Mouse (Mus musculus): ENCODE data around the gene Patl2. TPM values are rescaled to one million over a fixed set of nuclear protein-coding genes. Genes with fewer than 3 reads are reported as not detected.

Gene Patl2
- total and polyA plus RNA-seq, 2 experiments from 2014 or later: not detected

DNA sequence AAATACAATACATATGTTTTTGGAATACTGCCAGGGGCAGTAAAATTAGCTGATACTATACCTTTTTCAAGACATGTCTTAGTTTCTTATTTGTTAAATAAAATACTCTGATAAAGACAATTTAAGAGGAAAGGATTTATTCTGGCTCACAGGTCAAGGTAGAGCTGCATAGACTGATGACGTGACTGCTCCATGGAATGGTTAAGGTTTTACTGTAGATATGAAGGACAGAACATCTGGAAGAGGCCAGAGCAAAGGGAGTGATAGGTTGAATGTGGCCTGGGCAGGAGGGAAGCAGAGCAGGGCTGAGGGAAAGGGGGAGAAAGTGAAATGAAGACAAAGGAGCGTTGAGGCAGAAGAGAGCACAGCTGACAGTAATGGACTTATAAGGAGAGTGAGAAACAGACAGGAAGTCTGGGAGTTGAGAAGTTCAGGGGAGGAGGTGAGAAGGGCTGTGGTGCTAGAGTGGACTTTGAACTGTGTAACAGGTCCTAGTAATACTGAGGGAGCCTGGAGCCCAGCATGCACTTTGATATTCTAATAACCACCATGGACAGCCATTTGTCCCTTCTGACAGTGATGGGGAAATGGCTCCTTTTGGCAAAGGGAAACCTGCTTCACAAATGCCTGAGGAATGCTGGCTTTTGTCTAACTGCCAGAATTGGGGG, 20.6 kb upstream of the Patl2 start:
- 74% methylated on average over 2 of the region's 2 CpGs for WGBS
- no peak overlapping the region for H3K27ac ChIP-seq (ENCODE audit: low read depth, low read length)
- no peak for DNase-seq

GRCm38 (mm10) chr2:122201501-122201900, 15.5 kb upstream of the Patl2 start:
- H3K4me3 ChIP-seq (ENCODE audit: low read depth, low read length): no peak overlapping the region
- WGBS: 87% methylated on average over 1 of the region's 1 CpGs
- no peak overlapping the region for H3K4me2 ChIP-seq (ENCODE audit: low read depth)
- H3K9me3 ChIP-seq (ENCODE audit: low read length): no peaks in the 10 kb centered on the region
- H3K27me3 ChIP-seq (ENCODE audit: insufficient read depth, low read length): no peaks in the 10 kb centered on the region
- no peak for DNase-seq
- no peaks in the 10 kb centered on the region for H3K4me1 ChIP-seq (ENCODE audit: insufficient read depth)
- H3K36me3 ChIP-seq (ENCODE audit: insufficient read depth): no peaks in the 10 kb centered on the region
- ATAC-seq: no peak
- no peak overlapping the region for H3K27ac ChIP-seq (ENCODE audit: low read depth, low read length)
- H3K9ac ChIP-seq: no peak overlapping the region
- TF ChIP-seq CTCF (IDR thresholded peaks at IDR 0.05; ENCODE audit: low read depth): no peak

More for the DNA sequence above, 20.6 kb upstream of the Patl2 start:
- no peaks in the 10 kb centered on the region for H3K27me3 ChIP-seq (ENCODE audit: insufficient read depth, low read length)
- H3K4me3 ChIP-seq (ENCODE audit: low read depth, low read length): no peak overlapping the region
- no peaks in the 10 kb centered on the region for H3K36me3 ChIP-seq (ENCODE audit: insufficient read depth)
- no peak overlapping the region for H3K9ac ChIP-seq
- TF ChIP-seq CTCF (IDR thresholded peaks at IDR 0.05; ENCODE audit: low read depth): no peak
- H3K9me3 ChIP-seq (ENCODE audit: low read length): no peaks in the 10 kb centered on the region
- no peak overlapping the region for H3K4me2 ChIP-seq (ENCODE audit: low read depth)
- ATAC-seq: no peak
- H3K4me1 ChIP-seq (ENCODE audit: insufficient read depth): no peaks in the 10 kb centered on the region

GRCm38 (mm10) chr2:122194509-122194929, 8.5 kb upstream of the Patl2 start:
- H3K4me2 ChIP-seq (ENCODE audit: low read depth): 0 out of 2 replicates have a peak overlapping the region, but pooled peaks have one; percentile 5
- H3K4me1 ChIP-seq (ENCODE audit: insufficient read depth): no peaks in the 10 kb centered on the region
- DNase-seq: peak; percentile 71
- H3K9me3 ChIP-seq (ENCODE audit: low read length): no peaks in the 10 kb centered on the region
- no peaks in the 10 kb centered on the region for H3K36me3 ChIP-seq (ENCODE audit: insufficient read depth)
- H3K9ac ChIP-seq: no peak overlapping the region
- TF ChIP-seq CTCF (IDR thresholded peaks at IDR 0.05; ENCODE audit: low read depth): peak; percentile 74
- ATAC-seq: peak; percentile 93
- WGBS: 52% methylated on average over 1 of the region's 1 CpGs
- no peak overlapping the region for H3K27ac ChIP-seq (ENCODE audit: low read depth, low read length)
- H3K27me3 ChIP-seq (ENCODE audit: insufficient read depth, low read length): no peaks in the 10 kb centered on the region
- no peak overlapping the region for H3K4me3 ChIP-seq (ENCODE audit: low read depth, low read length)

- H3K36me3 ChIP-seq (ENCODE audit: insufficient read depth): no peaks in the 10 kb centered on the region
- DNase-seq: no peak
- ATAC-seq: no peak
- no peaks in the 10 kb centered on the region for H3K4me1 ChIP-seq (ENCODE audit: insufficient read depth)
- no peak overlapping the region for H3K27ac ChIP-seq (ENCODE audit: low read depth, low read length)
- H3K27me3 ChIP-seq (ENCODE audit: insufficient read depth, low read length): no peaks in the 10 kb centered on the region
- H3K9ac ChIP-seq: no peak overlapping the region
- WGBS: 77% methylated on average over 3 of the region's 3 CpGs
- H3K4me2 ChIP-seq (ENCODE audit: low read depth): no peak overlapping the region
- H3K9me3 ChIP-seq (ENCODE audit: low read length): no peaks in the 10 kb centered on the region
- H3K4me3 ChIP-seq (ENCODE audit: low read depth, low read length): no peak overlapping the region
- no peak for TF ChIP-seq CTCF (IDR thresholded peaks at IDR 0.05; ENCODE audit: low read depth)
These were observed 5.9 kb upstream of the Patl2 start for GRCm38 (mm10) chr2:122191849-122192248.

DNA sequence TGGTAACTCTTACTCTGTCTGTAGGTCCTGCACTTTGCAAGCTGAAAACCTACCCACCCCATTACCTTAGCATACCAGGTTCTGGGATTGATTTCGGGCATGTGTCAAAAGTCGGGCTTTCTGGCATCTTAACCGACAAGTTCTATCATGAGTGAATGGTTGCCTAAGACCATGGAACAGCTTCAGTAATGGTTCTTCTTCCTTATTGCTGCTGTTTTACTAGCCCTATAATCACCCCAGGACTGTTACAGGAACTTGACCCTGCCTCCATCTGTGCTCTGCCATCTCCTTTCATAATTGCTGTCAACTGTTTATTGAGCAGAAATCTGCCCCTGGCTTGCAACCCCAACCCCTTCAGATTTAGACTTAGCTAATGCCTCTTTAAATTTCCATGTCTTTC, 762 bp upstream of the Patl2 start:
- WGBS: 98% methylated on average over 3 of the region's 3 CpGs
- H3K36me3 ChIP-seq (ENCODE audit: insufficient read depth): no peaks in the 10 kb centered on the region
- TF ChIP-seq CTCF (IDR thresholded peaks at IDR 0.05; ENCODE audit: low read depth): no peak
- H3K27ac ChIP-seq (ENCODE audit: low read depth, low read length): no peak overlapping the region
- no peaks in the 10 kb centered on the region for H3K4me1 ChIP-seq (ENCODE audit: insufficient read depth)
- no peaks in the 10 kb centered on the region for H3K27me3 ChIP-seq (ENCODE audit: insufficient read depth, low read length)
- H3K4me2 ChIP-seq (ENCODE audit: low read depth): no peak overlapping the region
- ATAC-seq (no peak), DNase-seq (no peak)
- H3K9ac ChIP-seq: no peak overlapping the region
- no peaks in the 10 kb centered on the region for H3K9me3 ChIP-seq (ENCODE audit: low read length)
- H3K4me3 ChIP-seq (ENCODE audit: low read depth, low read length): no peak overlapping the region

GRCm38 (mm10) chr2:122185086-122185485, 903 bp downstream of the Patl2 start:
- DNase-seq: no peak
- H3K9ac ChIP-seq: no peak overlapping the region
- no peak overlapping the region for H3K4me3 ChIP-seq (ENCODE audit: low read depth, low read length)
- no peaks in the 10 kb centered on the region for H3K27me3 ChIP-seq (ENCODE audit: insufficient read depth, low read length)
- 92% methylated on average over 4 of the region's 4 CpGs for WGBS
- no peak overlapping the region for H3K27ac ChIP-seq (ENCODE audit: low read depth, low read length)
- H3K36me3 ChIP-seq (ENCODE audit: insufficient read depth): no peaks in the 10 kb centered on the region
- H3K9me3 ChIP-seq (ENCODE audit: low read length): no peaks in the 10 kb centered on the region
- TF ChIP-seq CTCF (IDR thresholded peaks at IDR 0.05; ENCODE audit: low read depth): no peak
- H3K4me2 ChIP-seq (ENCODE audit: low read depth): no peak overlapping the region
- no peaks in the 10 kb centered on the region for H3K4me1 ChIP-seq (ENCODE audit: insufficient read depth)
- no peak for ATAC-seq

GRCm38 (mm10) chr2:122180051-122180822, 5.8 kb downstream of the Patl2 start:
- Histone ChIP-seq H3K4me2 (ENCODE audit: low read depth) (no peak overlapping the region), H3K9ac (no peak overlapping the region), H3K4me3 (ENCODE audit: low read depth, low read length) (no peak overlapping the region), H3K27me3 (ENCODE audit: insufficient read depth, low read length) (no peaks in the 10 kb centered on the region), H3K36me3 (ENCODE audit: insufficient read depth) (no peaks in the 10 kb centered on the region), H3K27ac (ENCODE audit: low read depth, low read length) (no peak overlapping the region), H3K4me1 (ENCODE audit: insufficient read depth) (no peaks in the 10 kb centered on the region), H3K9me3 (ENCODE audit: low read length) (no peaks in the 10 kb centered on the region)
- no peak for TF ChIP-seq CTCF (IDR thresholded peaks at IDR 0.05; ENCODE audit: low read depth)
- 81% methylated on average over 8 of the region's 8 CpGs for WGBS
- no peak for DNase-seq
- no peak for ATAC-seq

Data from forebrain, postnatal 0 days (tissue).